Comparison of ENCODE assay signal across 26 mouse cellular contexts in the genomic region with DNA sequence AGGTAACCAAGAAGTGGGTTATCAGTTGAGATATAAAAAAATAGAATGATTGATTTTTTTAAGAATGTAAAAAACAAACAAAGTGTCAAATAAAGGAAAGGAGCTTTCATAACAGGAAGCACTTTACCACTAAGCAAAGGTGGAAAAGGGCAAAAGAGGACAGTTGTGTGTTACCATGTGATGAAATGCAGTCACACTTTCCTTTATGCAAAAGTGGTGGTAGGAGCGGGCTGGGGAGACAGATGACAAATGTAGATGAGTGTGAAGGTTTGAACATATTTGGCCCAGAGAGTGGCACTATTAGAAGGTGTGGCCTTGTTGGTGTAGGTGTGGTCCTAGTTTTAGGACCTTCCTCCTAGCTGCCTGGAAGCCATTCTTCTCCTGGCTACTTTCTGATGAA.
"Had no signal": no experiment of that assay in that cellular context is flagged by ENCODE, and none has a peak within 500 bp of the region (broad histone marks: within the 10 kb centered on the region; RNA-seq: fewer than 3 reads in every experiment).

No protein-coding gene starts in this region.

- DNase-seq: gastrocnemius, postnatal 14 days; gastrocnemius, postnatal 36 days; heart, adult 18-20 months; heart, postnatal 10 days; heart, postnatal 4 days; kidney, adult 18-20 months; kidney, adult 8-10 months; kidney, postnatal 14 days; kidney, postnatal 4 days; liver; liver, embryonic 13.5 days had no signal

- H3K4me1 ChIP-seq: heart, embryonic 12.5 days; hindbrain, embryonic 10.5 days; hindbrain, embryonic 12.5 days; intestine, embryonic 15.5 days; limb, embryonic 10.5 days; limb, embryonic 12.5 days; liver, embryonic 13.5 days; liver, embryonic 15.5 days had no signal

- H3K4me3 ChIP-seq: heart, embryonic 12.5 days; hindbrain, embryonic 10.5 days; hindbrain, embryonic 12.5 days; intestine, embryonic 15.5 days; layer of hippocampus, adult 2 months; left cerebral cortex, adult 2 months; limb, embryonic 10.5 days; limb, embryonic 12.5 days; liver, embryonic 13.5 days; liver, embryonic 15.5 days had no signal

- H3K9me3 ChIP-seq: heart, embryonic 12.5 days; hindbrain, embryonic 10.5 days; hindbrain, embryonic 12.5 days; intestine, embryonic 15.5 days; limb, embryonic 10.5 days; limb, embryonic 12.5 days; liver, embryonic 13.5 days; liver, embryonic 15.5 days had no signal

- H3K27me3 ChIP-seq: heart, embryonic 12.5 days; hindbrain, embryonic 12.5 days; intestine, embryonic 15.5 days; limb, embryonic 12.5 days; liver, embryonic 13.5 days; liver, embryonic 15.5 days had no signal

- H3K36me3 ChIP-seq: heart, embryonic 12.5 days; hindbrain, embryonic 10.5 days; hindbrain, embryonic 12.5 days; intestine, embryonic 15.5 days; limb, embryonic 10.5 days; limb, embryonic 12.5 days; liver, embryonic 13.5 days; liver, embryonic 15.5 days had no signal

- ATAC-seq: hindbrain, embryonic 16.5 days; inflammation-experienced regulatory T-cells, adult 6 months; intestine, embryonic 15.5 days; intestine, postnatal 0 days had no signal

- H3K9ac ChIP-seq: heart, embryonic 12.5 days; hindbrain, embryonic 12.5 days; hindbrain, embryonic 14.5 days; intestine, embryonic 15.5 days; limb, embryonic 12.5 days; liver, embryonic 13.5 days; liver, embryonic 15.5 days had no signal

- H3K4me2 ChIP-seq: heart, embryonic 12.5 days; hindbrain, embryonic 12.5 days; hindbrain, embryonic 14.5 days; intestine, embryonic 15.5 days; limb, embryonic 12.5 days; liver, embryonic 11.5 days; liver, embryonic 13.5 days; liver, embryonic 15.5 days had no signal

- H3K27ac ChIP-seq: hindbrain, embryonic 10.5 days; hindbrain, embryonic 12.5 days; hindbrain, embryonic 14.5 days; intestine, embryonic 15.5 days; kidney, postnatal 0 days; layer of hippocampus, adult 2 months; left cerebral cortex, adult 2 months; limb, embryonic 10.5 days; limb, embryonic 12.5 days; liver, embryonic 13.5 days; liver, embryonic 15.5 days had no signal
